Mouse (Mus musculus) layer of hippocampus, adult 11-12 months (tissue): Measurements from ENCODE around the gene Chst15.

Experiments
- DNase-seq: peaks from one replicate; pipeline ENCODE4 v3.0.0; 2022; ENCODE audit warnings: low spot score

Chst15 gene

DNA sequence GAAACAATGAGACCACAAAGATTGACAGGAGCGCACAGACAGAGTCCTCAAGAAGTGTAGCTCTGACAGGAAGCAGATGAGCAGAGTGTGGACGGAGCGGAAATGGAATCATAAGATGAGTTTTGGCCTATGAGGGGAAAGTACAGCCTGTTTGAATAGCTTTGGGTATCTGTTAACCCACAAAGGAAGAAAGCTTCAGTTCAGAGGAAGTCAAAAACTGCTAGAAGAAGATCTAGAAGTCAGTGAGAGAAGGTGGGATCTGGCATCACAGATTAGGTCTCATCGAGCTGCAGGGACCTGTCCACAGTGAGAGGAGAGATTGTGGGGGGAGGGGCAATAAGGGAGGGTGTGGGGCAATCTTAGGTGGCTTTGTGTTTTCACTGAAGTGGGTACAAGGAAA lies 18.3 kb upstream of the Chst15 start:
- DNase-seq = no peak

DNA sequence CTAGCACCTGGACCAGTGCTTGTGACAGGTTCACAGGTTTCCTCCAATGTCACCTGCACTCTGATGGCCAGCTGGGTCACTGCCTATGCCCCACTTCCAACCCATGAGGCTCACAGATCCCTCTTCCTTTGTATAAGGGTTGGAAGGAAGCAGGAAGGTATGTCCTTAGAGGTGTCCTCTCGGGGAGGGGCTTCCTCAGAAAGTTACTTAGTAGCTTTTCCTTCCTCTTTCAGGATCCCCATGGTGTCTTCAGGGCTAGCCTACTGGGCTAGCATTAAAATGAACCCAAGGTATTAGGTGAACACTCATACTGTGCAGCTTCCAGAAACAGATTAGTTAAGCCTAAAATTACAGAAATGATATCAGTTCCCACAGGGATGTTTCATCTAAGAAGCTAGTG lies 16.1 kb upstream of the Chst15 start:
- no peak for DNase-seq

DNA sequence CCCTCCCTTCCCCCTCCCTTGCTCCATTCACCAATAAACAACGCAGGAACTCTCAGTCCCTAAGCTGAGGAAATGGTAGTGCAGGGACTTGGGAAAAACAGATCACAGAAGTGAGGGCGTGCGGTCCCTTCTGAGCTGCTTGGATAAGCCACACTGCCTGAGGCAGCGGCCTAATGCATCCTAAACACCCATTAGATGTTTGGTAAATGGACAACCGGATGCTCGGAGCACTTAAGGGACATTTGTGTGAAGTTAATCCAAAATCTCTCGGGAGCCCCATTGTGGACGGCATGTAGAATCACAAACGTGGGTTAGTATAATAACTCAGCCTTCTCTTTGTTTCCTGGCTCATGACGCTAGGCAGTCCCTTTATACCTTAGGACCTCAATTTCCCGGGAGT lies 15.1 kb upstream of the Chst15 start:
- DNase-seq = no peak

DNA sequence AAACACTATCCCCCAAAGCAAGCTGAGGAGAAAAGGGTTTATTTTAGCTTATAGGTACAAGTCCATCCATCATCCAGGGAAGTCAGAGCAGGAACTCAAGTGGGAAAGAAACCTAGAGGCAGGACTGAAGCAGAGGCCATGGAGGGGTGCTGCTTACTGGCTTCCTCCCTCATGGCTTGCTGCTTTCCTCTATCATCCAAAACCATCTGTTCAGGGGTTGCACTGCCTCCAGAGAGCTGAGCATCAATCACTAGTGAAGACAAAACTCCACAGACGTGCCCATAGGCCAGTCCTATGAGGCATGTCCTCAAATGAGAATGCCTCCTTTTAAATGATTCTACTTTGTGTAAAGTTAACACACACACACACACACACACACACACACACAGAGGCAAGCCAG lies 13.2 kb upstream of the Chst15 start:
- DNase-seq = no peak

DNA sequence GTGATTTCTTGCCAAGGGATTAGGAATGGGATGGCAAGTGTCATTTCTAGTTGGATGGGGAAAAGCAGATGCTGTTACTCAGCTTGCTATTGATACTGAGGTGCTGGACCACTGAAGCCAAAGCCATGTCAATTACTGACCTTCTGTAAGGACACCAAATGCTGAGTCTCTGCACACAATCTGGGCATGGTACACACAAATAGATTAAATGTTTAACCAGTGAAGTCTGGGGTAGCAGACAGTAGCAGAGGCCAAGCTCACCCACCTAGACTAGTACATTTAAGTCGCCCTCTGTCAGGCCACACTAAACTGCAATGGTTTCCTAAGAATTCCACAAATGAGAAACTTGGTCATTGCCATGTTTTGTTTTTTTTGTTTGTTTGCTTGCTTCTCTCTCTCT lies 11.6 kb upstream of the Chst15 start:
- no peak for DNase-seq

DNA sequence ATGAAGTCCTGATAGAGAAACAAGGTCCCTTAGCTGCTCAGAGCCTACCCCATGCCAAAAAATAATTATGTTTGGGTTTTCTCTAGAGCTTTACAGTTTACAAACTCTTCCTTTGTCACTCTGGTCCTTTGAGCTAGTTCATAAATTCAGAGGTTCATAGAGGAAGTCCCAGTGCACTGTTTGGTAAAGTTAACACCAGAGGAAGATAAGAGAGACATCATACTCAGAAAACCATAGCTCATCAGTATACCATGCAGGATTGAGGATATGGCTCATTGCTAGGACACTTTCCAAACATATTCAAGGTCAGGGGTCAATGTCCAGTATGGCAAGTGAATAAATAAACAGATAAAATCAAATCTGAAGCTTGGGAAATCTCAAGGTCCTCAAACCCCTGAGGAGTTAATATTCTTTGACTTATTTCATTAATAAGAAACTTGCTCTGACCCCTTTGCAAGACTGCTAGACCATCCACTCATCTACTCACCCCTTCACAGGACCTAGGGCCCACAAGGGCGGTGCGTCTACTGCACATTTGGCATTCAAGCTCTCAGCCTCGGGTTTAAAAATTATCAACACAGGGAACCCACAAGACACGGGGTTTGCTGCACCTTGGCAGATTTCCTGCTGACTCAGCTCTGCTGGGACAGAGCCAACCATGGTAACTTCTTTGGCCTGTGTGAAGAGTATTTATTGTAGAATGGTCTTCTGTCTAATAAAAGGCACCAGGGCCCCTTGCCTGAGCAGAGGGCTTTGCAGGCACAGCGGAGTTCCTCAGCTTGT lies 8.7 kb upstream of the Chst15 start:
- peak; percentile 56 for DNase-seq

DNA sequence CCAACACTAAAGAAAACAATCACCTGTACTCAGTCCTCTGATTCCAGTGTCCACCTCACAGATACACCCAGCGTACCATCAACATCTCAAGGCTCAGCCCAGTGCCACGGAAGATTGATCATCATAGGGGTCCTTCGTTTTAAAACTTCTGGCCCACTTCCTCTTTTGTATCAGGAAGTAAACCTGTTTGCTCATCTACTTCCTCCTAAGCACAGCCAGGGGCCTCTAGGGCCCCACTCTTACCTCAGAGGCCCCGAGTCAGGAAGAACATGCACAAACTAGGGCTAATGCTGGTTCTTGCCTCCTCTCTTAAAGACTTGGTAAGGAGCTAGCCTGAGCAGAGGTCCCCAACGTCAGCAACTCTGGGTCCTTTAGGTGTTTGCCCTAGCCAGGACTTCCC lies 6.4 kb upstream of the Chst15 start:
- DNase-seq = no peak

DNA sequence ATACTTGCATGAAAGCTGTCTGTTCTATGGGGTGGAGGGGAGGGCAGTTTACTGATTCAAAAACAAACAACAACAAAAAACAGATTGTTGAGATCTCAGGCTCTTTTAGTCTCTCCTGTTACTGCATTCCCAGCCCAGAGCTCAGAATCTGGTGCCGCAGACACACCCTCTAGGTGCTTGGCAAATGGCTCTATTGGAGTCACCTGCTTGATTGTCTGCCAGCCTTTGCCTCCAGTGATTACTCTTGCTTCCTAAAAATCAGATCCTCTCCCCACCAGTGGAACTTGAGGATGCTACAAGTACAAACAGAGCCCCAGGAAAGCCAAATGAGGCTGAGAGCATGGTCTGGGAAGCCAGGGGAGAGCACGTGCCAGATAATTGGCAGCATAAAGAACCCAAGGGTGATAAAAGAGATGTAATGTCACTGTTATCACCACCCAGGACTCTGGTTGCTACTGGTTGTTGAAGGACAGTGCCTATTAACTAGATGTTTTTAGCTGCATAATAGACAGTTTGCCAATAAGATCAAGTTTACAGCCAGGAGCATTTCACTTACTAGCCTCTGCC lies 4.4 kb upstream of the Chst15 start:
- no peak for DNase-seq

DNA sequence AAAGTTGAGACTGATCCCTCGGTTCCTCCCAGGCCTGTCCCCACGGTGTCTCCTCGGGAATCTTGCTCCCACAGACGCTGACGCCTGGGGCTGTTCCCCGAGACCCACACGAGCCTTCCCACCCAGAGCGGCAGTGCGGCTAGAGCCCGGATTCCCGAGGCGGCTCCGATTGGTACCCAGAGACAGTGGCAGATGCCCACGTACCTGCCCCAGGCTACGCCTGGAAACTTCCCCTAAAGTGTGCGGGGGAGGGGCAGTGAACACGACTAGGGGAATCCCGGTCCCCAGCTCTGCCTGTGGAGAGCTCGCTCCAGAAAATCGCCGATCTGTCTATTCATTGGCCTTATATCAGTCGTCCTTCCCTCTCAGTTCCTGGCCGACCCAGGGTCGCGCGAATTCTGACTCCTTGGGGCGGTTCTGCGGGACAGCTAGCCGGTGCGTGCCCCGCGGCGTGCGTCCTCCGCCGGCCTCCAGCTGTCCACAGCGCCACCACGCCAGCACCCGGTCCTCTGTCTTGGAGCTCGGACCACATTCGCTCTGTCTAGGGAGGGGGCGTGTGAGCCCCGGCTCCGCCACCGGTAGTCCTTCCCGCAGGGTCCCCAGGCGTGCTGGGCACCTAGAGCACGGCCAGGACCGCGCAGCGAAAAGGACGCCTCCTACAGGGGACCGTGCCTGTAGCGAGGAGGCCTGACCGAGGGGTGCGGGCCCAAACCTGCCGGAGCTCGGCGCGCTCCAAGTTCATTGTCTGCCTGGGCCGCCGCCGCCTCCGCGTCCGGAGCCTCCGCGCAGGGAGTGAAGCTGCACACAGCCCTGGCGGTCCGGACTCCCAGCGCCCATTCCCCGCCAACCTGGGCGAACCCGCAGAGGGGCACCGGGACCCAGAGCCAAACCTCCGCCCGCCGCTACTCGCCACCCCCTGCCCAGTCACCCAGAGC lies 660 bp downstream of the Chst15 start:
- peak; percentile 59 for DNase-seq

DNA sequence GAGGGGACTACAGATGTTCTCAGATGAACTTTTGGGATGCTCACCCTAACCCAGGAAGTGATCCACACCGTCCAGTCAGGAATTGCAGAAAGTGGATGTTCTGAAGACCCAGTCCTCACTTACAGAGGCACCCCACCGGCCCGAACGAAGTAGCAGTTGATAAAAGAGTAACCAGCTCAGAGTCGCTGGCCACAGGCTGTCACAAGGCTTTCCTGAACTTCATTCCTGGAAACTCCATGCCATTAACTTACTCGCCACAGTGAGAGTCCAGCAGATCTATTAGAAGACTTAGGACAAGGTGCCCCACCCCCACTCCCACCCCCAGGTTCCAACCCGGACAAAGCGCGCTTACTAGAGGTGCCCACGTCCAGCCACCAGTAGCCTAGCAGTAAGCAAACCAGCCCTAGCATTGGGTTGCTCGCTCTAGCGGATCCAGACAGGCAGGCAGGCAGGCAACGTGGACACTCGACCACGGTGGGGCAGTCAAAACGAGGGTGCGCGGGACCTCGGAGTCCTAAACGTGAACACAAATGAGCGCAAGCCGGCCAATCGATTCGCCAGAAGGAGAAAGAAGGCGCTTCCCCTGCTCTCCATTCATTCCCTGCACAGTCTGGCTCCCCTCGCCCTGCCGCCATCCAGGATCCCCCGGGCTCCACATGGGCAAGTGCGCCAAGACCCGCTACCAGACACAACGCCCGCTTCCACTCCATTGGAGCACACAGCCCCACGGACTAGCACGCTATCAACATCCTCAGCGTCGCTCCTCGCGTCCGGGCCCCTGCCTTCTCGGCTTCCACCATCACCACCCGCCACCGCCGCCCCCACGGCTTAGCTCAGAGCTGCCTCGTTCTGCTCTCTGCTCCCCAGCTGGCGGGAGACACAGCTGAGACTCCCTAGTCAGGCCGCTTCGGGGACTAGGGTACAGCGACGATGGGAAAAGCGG lies 1.6 kb downstream of the Chst15 start:
- DNase-seq = peak; percentile 65

DNA sequence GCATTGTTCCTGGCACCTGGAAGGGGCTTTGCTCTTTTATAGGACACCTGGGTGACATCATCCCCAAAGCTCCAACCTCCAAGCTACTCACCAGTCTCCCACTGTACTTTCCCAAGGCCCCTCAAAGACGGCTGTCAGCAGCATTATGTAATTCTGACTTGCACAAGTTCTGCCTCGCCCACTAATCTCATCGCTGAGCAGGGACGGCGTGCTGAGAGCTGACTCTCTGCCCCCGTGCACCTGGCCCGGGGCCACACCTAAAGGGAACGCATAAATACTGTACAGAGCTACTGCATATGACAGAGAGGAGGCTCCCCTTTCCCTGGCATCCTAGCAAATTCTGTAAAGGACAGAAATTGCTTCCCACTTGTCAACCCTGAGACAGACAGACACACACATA lies 4.6 kb downstream of the Chst15 start:
- DNase-seq = peak; percentile 43

DNA sequence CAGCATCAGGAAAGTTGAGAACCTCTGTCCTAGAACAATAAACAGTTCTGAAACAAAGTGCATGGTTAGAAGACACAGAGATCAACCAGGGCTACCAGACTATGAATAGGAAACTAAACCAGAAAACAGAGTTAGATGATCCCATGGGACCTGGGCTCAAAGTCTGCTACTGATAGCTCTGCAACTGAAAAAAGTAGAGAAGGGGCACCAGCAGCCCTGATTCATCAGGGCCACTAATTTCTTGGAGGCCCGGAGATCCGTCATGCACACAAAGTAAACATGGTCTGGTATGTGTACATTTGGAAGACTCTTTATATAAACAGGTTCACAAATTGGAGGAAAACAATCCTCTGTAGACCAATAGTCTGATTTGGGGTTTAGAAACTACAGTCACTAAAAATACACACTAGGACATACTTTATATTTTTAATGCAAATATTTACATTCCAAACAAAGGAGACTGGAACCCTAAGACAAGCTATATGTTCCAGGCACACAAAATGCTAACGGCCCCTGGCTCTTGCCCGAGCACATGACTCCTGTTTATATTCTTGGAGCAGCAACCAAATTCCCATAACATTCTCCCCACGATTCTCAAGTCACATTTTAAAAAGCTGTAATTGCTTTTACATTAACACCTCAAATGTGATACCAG lies 8.4 kb downstream of the Chst15 start:
- no peak for DNase-seq

DNA sequence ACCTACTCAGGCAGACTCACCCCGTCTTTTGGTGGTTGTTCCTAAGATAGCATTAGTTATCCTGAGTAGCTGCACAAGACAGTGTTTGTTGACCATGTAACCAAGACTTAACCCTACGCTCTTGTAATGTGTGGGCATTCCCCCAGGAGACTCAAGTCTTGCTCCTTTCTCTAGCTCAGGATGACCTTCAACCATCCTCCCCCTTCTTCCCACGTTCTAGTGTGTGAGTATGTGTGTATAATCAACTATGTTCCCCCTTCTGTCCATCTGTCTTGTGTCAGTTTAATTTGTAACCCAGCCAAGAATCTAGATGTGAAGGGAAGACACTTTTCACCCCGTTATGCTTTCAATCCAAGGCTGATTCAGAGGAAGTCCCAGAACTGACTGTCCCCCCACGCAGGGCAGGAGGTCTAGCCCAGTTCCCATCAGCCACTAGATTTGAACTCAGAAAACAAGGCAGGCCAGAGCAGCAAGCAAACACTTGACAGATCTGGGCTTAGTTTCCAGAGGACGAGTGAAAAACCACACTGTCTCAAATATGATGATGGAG lies 9.2 kb downstream of the Chst15 start:
- no peak for DNase-seq

DNA sequence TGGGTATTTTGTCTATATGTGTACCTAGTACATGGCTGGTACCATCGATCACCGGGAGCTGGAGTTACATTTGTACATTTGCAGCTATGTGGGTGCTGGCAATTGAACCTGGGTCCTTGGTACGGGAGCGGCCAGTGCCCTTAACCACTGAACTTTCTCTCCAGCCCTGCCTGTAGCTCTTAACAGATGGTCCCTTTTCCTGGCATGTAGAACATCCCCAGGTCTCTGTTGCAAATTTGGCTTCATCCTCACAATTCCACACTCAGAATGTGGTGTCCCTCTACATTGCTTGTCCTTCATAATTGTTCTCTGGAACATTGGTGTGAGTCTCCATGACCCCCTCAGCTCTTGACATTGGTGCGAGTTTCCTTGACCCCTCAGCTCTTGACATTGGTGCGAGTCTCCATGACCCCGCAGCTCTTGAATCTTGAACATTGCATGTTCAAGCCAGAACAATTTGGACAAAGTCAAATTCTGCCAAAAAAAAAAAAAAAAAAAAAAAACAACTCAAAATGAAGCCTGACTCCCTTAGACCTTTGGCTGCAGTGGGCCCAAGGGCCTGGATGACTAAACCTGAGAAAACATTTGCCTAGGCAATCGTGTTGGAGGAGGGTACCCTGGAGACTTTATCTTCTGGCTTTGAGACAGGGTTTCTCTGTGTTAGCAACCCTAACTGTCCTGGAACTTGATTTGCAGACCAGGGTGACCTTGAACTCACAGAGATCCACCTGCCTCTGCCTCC lies 10.2 kb downstream of the Chst15 start:
- no peak for DNase-seq

DNA sequence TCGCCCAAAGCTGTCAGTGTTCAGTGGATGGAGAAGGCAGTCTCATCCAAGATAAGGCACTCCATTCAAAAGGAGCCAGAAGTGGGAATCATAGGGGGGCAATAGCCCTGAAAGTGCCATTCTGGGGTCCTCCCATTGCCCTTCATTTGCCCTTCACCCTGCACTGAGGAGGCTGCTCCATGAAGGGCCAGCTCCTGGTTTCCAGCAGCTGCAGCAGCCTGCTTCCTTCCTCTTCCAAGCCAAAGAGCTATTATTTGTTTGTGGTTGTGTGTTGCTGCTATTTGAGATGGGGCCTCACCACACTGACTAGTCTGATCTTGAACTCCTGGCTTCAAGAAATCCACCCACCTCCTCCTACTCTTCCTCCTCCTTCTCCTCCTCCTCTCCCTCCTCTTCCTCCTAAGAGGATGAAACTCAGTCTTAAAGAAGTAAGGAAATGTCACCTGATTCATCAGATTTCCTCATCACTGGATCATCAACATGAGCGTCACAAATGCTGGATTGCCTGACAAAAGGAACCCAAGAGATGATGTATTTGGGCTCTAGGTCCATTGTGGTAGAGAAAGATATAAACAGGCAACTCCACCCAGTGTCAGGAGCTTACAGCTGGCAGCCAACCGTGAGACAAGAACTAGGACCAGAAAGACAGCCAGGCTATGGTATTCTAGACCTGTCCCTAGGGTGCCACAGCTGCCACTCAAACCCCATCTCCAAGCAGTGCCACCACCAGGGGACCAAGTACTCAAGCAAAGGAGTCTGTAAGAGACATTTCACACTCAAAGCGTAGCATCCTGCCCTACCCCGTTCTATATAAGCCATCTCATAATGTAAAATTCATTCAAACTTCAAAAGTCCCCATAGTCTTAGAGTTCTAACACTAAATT lies 11.3 kb downstream of the Chst15 start:
- DNase-seq = no peak

DNA sequence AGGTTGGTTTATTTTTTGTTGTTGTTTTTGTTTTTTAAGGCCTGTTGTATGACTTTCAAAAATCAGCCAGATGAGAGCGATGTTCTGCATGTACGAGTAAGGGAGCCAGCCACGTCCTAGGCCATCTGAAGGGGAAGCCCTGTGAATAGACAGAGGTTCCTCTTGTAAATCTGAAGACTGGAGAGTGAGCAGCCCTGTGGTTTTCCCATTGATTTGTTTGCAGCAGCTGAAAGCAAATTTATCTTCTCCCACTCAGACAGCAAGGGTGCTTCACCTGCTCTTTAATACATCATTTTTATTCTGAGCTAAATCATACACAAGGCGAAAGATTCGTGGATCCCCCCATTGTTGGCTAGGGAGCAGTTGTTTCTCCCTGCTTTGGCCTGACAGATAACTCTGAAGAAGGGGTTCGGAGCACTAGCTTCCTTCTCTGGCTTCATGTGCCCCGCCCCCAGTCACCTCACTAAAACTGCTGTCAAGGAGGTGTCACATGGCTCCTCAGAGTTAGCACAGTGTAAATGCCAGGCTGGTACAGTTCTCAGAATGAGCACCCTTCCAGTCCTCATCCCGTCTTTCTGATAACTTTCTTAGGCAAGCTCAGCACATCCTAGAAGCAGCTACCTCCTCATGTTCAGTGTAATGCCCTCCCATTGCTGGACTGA lies 12.5 kb downstream of the Chst15 start:
- no peak for DNase-seq

DNA sequence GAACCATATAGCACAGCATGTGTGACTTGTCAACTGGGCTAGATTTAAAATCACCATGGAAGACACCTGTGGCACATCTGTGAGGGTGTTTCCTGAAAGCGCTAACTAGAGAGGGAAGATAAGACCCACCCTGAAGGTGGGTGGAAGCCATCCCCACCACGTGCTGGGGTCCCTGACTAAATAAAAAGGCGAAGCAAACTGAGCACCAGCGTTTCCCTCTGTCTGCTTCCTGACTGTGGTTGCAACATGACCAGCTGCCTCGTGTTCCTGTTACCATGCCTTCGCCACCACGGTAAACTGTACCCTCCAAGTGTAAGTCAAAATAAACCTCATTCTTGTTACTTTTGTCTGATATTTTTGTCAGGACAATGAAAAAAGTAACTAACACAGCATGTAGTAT lies 13.0 kb downstream of the Chst15 start:
- DNase-seq = no peak

DNA sequence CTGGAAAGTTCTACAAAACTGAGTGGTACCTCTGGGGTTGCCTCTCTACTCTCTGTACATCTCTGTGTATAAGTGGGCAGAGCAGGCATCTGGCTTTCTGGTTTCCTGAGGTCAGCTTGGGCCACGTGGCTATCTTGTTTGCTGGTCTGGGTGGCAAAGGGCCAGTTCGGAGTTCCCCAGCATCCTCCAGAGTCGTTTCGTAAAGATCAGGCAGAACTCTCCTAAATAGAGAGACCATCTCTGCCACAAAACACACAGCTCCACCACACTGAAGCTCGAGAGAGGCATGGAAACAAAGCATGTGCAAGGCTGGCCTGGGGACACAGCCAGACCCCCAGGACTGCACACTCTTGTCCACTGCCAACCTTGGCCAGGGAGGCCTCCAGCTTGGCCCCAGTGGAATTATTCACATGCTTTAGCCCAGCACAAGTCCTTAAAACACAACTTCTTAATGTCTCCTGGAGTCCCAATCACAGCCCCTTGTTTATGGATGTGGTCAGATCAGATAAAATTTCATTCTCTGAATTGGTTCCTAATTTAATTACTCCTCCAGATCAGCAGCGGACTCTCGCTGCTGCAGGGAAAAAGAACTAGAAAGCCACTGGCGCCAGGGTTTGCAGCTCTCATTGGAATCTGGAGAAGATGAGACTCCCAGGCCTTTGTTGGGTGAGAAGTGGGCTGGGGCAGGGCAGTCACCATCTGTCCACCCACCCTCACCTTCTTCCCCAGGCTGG lies 14.4 kb downstream of the Chst15 start:
- no peak for DNase-seq
